Mouse (Mus musculus) bone marrow, adult 2 months (tissue): ENCODE data around the gene Naa16.

Experiments
- CTCF ChIP-seq: fragments of 200-500 bp; IDR thresholded peaks from 2 replicates; pipeline ENCODE4 v1.5.1; 2011; ENCODE audit warnings: low read length, control low read depth; ENCODE audit not compliant: control insufficient read depth, insufficient read depth
- POLR2A ChIP-seq: fragments of 200-500 bp; IDR thresholded peaks from 2 replicates; pipeline ENCODE4 v1.6.1; 2011; ENCODE audit warnings: low read depth, mild to moderate bottlenecking, control low read depth, low read length, borderline replicate concordance; ENCODE audit not compliant: control insufficient read depth

GRCm38 (mm10) chr14:79295579-79295978 lies 95.0 kb downstream of the Naa16 start:
- TF ChIP-seq CTCF (no peak), POLR2A (no peak)
